Comparison of ENCODE assay signal across 23 mouse cellular contexts in the genomic region with DNA sequence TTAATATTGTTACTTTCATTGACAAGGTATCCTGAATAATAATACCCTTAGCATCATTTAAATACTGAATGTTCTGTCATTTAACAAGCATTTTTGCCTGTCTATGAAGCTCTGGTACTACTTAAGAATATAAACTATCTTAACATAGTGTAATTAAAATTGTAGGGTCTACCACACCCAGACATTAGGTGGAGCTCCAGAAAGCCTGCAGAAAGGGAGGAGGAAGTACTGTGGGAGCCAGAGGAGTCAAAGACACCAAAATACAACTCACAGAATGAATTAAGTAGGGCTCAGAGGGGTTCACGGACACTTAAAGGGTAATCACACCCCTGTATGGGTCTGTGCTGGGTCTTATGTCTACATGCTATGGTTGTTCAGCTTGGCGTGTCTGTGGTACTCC.
DNase-seq lines count a peak whose midpoint lies in the region; ATAC-seq and TF ChIP-seq lines count a peak whose summit lies in the region.
"Had no signal": no experiment of that assay in that cellular context is flagged by ENCODE, and none has a peak within 500 bp of the region (broad histone marks: within the 10 kb centered on the region; RNA-seq: fewer than 3 reads in every experiment).

No protein-coding gene starts in this region.

- H3K9ac ChIP-seq in MEL (ENCODE audit: control insufficient read depth, low read depth, low read length, poor library complexity, severe bottlenecking) = no peak overlapping the region
- H3K9ac ChIP-seq: embryonic facial prominence, embryonic 12.5 days; forebrain, embryonic 12.5 days had no signal

- no peak overlapping the region for H3K27ac ChIP-seq in MEL (ENCODE audit: control insufficient read depth, low read depth, low read length)
- H3K27ac ChIP-seq: embryonic facial prominence, embryonic 10.5 days; embryonic facial prominence, embryonic 12.5 days; forebrain, embryonic 12.5 days had no signal

- H3K79me2 ChIP-seq in MEL (ENCODE audit: control insufficient read depth, insufficient read depth, low read length, poor library complexity) = peaks cover 17% of the 10 kb centered on the region

- peak; percentile 49; the same call in 1 of the 2 replicates for ATAC-seq in G1E (ENCODE audit: extremely low read depth, insufficient number of reproducible peaks, low FRiP score, poor library complexity, severe bottlenecking)
- ATAC-seq in erythroid progenitor cell, adult 5-6 weeks (replicated peaks; ENCODE audit: low FRiP score, poor library complexity, severe bottlenecking) = peak; percentile 83
- peak; percentile 39 for ATAC-seq in megakaryocyte-erythroid progenitor cell, adult 5-6 weeks (replicated peaks; ENCODE audit: low FRiP score, low TSS enrichment, poor library complexity, severe bottlenecking)
- ATAC-seq in CD4-positive, CD25-positive, alpha-beta regulatory T cell, adult 4 months = no peak
- ATAC-seq: activated CD4-positive, CD25-positive, alpha-beta regulatory T cell, adult 4 months; forebrain, embryonic 14.5 days; forebrain, embryonic 16.5 days; Patski had no signal

- H3K4me1 ChIP-seq in G1E (ENCODE audit: insufficient read depth, low read depth, low read length) (peaks cover 50% of the 10 kb centered on the region), MEL (ENCODE audit: control insufficient read depth in 1 of 2, insufficient read depth in 2 of 2, low read length in 2 of 2) (0 out of 4 replicates have a peak, but pooled peaks cover 0 to 4% of the 10 kb centered on the region in 2 experiments)
- H3K4me1 ChIP-seq: embryonic facial prominence, embryonic 10.5 days; embryonic facial prominence, embryonic 12.5 days; forebrain, embryonic 12.5 days had no signal

- TF ChIP-seq CTCF in G1E (IDR thresholded peaks at IDR 0.05; ENCODE audit: low read depth, low read length) (no peak), MEL (IDR thresholded peaks at IDR 0.05 in 2 of 3, conservative IDR thresholded peaks at IDR 0.05 in 1 of 3; ENCODE audit: control insufficient read depth in 1 of 3, insufficient read depth in 1 of 3, low read depth in 2 of 3, low read length in 3 of 3, poor library complexity in 1 of 3, severe bottlenecking in 1 of 3) (peak in 1 of 3 experiments; percentile 23; a peak in 2 of 6 replicates)

- no peak for TF ChIP-seq POLR2A in MEL (IDR thresholded peaks at IDR 0.05; ENCODE audit: control insufficient read depth in 1 of 2, insufficient read depth in 1 of 2, low read depth in 1 of 2, low read length in 2 of 2, poor library complexity in 1 of 2)

- H3K4me3 ChIP-seq in G1E (ENCODE audit: low read depth, low read length) (no peak overlapping the region), MEL (ENCODE audit: control insufficient read depth in 1 of 2, insufficient read depth in 1 of 2, low read depth in 2 of 2, low read length in 2 of 2) (no peak overlapping the region)
- H3K4me3 ChIP-seq: embryonic facial prominence, embryonic 10.5 days; embryonic facial prominence, embryonic 12.5 days; erythroblast, embryonic 14.5 days; forebrain, embryonic 12.5 days had no signal

- no peaks in the 10 kb centered on the region for H3K9me3 ChIP-seq in G1E (replicated peaks)
- no peaks in the 10 kb centered on the region for H3K9me3 ChIP-seq in MEL (replicated peaks; ENCODE audit: insufficient read depth, low read length)
- H3K9me3 ChIP-seq: embryonic facial prominence, embryonic 10.5 days; embryonic facial prominence, embryonic 12.5 days; forebrain, embryonic 12.5 days had no signal

- H3K36me3 ChIP-seq in G1E (replicated peaks) = peaks cover 64% of the 10 kb centered on the region
- H3K36me3 ChIP-seq in MEL (ENCODE audit: control insufficient read depth in 1 of 2, insufficient read depth in 2 of 2, low read length in 2 of 2) = peaks cover 33 to 65% of the 10 kb centered on the region in 2 experiments

- TF ChIP-seq RAD21 in MEL (IDR thresholded peaks at IDR 0.05; ENCODE audit: low read depth, low read length) = no peak

- no peaks in the 10 kb centered on the region for H3K27me3 ChIP-seq in G1E (ENCODE audit: insufficient read depth, low read length)
- no peaks in the 10 kb centered on the region for H3K27me3 ChIP-seq in MEL (ENCODE audit: control insufficient read depth in 1 of 2, insufficient read depth in 2 of 2, low read length in 2 of 2)
- H3K27me3 ChIP-seq: CH12.LX; embryonic facial prominence, embryonic 12.5 days; forebrain, embryonic 12.5 days; Patski had no signal

- no peak for DNase-seq in G1E (ENCODE audit: low spot score)
- DNase-seq in MEL (ENCODE audit: low read depth, low spot score) = peak; percentile 42
- DNase-seq in right cerebral cortex, postnatal 25 days = no peak
- DNase-seq in cerebellum, postnatal 25 days = no peak
- DNase-seq: adrenal gland, postnatal 10 days; adrenal gland, postnatal 25 days; cerebellum, adult 11 months; cerebellum, adult 18-20 months; cerebellum, adult 8-10 months; cerebellum, adult 9-11 months; cerebellum, postnatal 14 days had no signal

- no peak for TF ChIP-seq EP300 in MEL (IDR thresholded peaks at IDR 0.05; ENCODE audit: low read depth in 1 of 2, low read length in 2 of 2)

TF ChIP-seq in MEL, 35 proteins besides CTCF, POLR2A, EP300 and RAD21:
- TF ChIP-seq NELFE (IDR thresholded peaks at IDR 0.05; ENCODE audit: low read depth, low read length) (no peak), POLR2AphosphoS5 (IDR thresholded peaks at IDR 0.05; ENCODE audit: borderline replicate concordance, low read depth, low read length) (no peak), KAT2A (conservative IDR thresholded peaks at IDR 0.05; ENCODE audit: low read depth, low read length) (no peak), UBTF (IDR thresholded peaks at IDR 0.05; ENCODE audit: borderline replicate concordance, insufficient read depth, low read depth, low read length) (no peak), CHD1 (IDR thresholded peaks at IDR 0.05; ENCODE audit: low read depth, low read length) (no peak), SMC3 (IDR thresholded peaks at IDR 0.05; ENCODE audit: low read depth, low read length) (no peak), ZNF384 (IDR thresholded peaks at IDR 0.05; ENCODE audit: low read depth, low read length) (no peak), MAFK (IDR thresholded peaks at IDR 0.05; ENCODE audit: borderline replicate concordance, low read depth, low read length) (no peak), TAL1 (IDR thresholded peaks at IDR 0.05; ENCODE audit: low read length) (no peak), POLR2AphosphoS2 (IDR thresholded peaks at IDR 0.05; ENCODE audit: low read length) (no peak), ETS1 (IDR thresholded peaks at IDR 0.05; ENCODE audit: low read depth, low read length) (no peak), MAX (IDR thresholded peaks at IDR 0.05; ENCODE audit: low read length) (no peak), BHLHE40 (IDR thresholded peaks at IDR 0.05; ENCODE audit: borderline replicate concordance, low read depth, low read length) (no peak), USF2 (IDR thresholded peaks at IDR 0.05; ENCODE audit: borderline replicate concordance in 1 of 2, insufficient read depth in 1 of 2, low read depth in 1 of 2, low read length in 2 of 2) (no peak), GABPA (IDR thresholded peaks at IDR 0.05; ENCODE audit: low read depth, low read length) (no peak)
